Mouse (Mus musculus) gonadal fat pad, adult 2 months (tissue): ENCODE measurements around the gene Phf2. TPM values are rescaled to one million over a fixed set of nuclear protein-coding genes. Genes with fewer than 3 reads are reported as not detected.

Experiments used
- DNase-seq: peaks from one replicate; pipeline ENCODE4 v3.0.0-alpha.2; 2012; ENCODE audit warnings: low read depth
- polyA plus RNA-seq: library from polyadenylated mRNA; depleted of rRNA; stranded (reverse); fragments of >200 nt; gene quantifications from 2 replicates; pipeline ENCODE4 v1.2.3, GENCODE M21; 2012; rRNA removed

Gene Phf2
- polyA plus RNA-seq = 12.2 and 18.2 TPM in 2 replicates

DNA sequence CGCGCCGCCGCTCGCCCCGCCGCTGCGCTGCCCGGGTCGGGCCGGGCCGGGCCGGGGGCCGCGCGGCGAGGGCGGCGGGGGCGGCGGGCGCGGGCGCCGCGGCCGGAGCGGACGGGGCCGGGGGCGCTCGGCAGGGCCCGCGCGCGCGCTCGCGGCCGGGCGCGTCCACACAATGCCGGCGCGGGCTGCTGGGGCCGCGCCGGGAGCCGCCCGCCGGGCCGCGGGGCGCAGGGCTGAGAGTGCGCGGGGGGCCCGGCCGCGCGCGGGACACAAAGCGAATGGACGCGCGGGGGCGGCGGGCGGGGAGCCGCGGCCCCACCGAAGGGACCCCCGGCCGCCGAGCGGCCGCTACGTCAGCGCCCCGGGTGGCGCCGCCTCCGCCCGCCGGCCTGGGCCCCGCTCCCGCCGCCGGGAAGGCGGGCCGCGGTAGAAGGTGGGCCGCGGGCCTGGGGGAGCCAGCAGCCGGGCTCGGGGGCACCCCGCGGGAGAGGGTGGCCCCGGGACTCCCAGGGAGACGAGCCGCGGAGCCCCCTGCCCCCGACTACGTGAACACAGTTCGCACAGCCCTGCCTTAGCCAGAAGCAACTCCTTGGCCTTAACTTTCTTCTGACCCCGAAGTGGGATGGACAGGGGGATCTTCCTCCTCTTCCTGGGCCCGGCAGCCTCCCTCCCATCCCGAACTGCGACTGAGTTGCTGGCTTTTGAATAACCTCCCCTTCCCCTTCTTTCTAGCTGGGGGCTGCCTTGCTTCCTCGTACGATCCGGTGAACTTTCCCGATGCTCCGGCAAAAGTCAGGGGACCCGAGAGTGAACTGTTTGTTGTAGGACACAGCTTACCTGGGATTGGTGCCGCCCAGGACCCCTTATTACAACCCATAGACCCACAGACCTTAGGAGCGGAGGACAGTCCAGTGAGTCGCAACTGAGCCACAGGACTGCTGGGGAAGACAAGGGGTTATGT lies at the start of gene Phf2:
Phf2 (minus strand) TSS at position 349 of the 961 bp plus-strand sequence.
- DNase-seq = no peak

DNA sequence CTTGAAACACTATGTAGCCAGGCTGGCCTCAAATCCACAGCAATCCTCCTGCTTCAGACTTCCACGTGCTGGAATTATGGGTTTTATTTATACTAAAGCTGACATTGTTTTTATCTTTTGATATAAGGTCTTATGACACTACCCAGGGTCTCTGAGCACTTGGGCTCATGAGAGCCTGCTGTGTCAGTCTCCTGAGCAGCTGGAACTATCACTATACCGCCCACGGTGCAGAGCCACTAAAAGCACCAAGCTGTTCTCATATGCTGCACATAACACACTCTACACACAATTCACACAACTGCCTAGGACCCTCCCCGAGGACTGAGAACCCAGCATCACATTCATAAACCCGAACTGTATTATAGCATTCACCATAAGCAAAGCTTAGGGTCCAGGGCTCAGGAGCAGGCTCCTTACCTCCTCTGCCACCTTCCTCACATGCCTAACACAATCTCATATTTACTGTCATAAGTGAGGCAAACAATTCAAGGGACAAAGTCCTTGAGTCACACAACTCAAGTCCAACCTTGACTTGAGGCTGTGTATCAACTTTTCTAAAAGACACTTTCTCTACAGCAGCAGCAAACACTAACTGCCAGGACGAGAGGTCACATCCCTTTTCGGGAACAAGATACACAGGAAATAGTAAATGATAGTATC lies 49.0 kb upstream of the Phf2 start:
- DNase-seq = no peak

DNA sequence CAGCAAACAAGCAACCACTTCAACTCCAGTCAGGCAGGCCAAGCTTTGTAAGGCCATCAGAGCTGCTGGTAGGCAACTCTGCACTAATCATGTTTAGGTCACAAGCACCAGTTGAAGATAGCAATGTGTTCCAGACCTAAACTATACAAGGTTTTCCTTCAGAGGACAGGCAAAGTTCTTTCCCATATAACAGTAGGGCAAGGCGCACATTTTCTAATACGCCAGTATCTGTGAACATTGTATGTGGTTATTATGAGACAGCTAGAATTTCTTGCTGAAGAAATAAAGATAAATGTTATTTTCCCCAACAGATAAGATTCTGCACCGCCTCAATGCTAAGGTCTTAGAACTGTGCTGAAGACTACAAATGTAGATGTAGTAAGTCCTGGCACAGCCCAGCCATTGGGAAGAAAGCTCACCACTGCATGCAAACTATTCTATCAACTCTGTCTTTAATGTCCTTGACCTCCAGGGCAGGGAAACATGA lies 46.2 kb upstream of the Phf2 start:
- DNase-seq = no peak

DNA sequence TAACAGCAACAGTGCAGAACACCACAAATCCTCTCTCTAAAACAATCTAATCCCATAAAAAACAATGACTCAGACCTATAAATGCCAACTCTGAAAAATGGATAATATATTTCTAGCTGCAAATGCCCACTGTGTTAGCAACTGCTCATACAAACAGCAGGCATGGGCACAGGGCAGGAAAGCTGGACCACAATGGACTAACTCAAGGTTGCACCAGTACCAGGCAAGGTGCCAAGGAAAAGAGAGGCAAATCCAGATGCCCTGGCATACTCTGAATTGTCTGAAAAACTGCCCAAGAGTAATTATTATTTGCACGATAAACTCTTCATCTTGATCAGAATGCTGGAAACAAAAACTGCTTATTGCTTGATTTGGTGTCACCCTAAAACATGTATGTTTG lies 42.8 kb upstream of the Phf2 start:
- no peak for DNase-seq

DNA sequence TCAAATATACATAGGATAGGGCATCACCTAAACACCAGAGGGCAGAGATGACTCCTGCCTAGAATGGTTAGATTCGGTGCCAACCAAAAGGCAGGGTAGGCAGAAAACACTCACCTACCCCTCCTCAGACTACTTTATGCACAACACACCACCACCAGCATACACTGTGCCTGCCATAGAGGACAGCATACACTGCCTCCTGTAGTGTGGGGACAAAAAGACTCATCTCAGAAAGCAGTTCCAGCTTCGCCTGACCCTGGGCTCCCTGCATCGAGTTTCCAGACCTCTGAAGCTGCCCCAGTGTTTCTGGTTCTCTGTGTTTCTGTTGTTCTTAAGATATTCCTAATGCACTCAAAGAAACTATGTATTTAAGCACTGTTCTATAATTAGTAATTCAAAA lies 42.2 kb upstream of the Phf2 start:
- DNase-seq = no peak

DNA sequence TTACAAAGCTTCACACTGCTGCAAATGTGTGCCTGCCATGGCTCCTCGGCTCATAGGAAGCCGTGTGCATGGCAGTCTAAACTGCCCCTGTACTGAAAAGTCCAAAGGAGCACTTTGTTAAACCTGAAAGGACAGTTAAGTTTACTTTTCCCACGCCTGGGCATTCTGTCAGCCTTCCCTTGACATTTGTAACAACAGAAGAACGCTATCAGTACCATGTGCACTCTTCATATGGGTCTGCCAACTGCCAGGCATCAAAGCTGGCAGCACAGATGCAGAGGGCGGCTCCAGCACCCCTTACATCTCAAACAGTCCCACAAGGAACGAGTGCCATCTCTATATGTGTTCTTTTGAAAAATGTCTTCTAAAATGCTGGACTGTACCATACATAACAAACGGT lies 40.5 kb upstream of the Phf2 start:
- DNase-seq = no peak

DNA sequence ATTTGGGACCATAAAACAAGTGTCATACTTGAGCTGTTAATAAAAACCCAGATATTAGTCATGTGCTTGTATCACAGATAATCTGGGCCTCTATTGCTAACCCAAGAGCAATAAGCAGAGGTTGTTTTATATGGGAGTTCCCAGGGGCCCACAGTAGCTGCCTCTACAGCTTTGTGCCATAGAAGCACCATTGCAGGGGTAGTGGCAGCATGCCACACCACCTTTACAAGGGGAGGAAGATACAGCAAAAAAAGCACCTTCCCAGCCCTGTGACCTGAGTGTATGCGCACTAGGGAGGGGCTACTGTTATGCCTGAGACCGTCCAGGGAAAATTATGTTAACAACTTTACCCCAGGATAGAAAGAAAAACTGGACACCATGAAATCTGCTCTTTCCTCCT lies 34.5 kb upstream of the Phf2 start:
- DNase-seq = no peak

DNA sequence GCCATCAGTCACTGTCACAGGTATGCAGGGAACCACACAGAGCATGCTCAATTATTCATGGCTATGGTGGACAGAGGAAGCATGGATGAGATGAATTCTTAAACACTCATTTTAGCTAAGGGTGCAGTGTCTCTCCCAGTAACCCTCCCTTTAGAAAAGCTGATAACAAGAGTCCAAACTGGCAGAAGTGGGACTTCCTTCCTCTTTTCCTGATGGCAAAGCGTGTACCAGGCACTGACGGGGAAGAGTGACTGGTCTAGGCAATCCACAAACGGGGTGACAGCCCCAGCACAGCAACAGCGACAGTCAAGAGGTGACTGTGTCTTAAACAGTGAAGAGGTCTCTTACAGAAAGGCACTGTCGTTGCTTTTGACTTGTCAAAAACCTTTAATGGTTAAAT lies 24.5 kb upstream of the Phf2 start:
- DNase-seq = no peak

DNA sequence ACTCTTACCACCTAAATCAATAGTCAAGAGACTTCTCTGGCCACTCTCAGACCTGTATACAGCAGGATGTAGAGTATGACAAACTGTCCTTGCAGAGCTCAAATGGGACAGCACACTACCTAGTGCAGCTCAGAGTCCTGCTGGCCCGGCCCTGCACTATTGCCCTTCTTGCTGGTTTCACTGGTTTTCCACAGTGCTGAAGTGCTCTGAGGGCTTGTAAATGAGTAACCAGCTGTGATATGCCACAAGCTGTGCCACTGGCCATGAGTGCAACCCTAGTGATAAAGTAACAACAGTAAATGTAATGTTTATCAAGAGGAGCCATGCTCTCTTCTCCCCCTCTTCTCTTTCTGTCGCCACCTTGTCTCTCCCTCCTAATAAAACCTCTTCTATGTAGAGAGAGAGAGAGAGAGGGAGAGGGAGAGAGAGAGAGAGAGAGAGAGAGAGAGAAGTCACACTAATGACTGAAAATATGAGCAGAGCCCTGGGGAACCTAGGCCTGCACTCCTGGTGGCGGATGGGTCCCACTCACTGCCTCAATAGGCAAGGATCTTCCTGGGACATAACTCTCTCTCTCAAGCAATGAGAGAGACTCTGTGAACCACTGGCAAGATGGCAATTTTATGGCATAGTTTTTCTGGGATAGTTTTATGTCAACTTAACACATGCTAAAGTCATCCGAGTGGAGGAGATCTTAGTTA lies 19.5 kb upstream of the Phf2 start:
- no peak for DNase-seq

DNA sequence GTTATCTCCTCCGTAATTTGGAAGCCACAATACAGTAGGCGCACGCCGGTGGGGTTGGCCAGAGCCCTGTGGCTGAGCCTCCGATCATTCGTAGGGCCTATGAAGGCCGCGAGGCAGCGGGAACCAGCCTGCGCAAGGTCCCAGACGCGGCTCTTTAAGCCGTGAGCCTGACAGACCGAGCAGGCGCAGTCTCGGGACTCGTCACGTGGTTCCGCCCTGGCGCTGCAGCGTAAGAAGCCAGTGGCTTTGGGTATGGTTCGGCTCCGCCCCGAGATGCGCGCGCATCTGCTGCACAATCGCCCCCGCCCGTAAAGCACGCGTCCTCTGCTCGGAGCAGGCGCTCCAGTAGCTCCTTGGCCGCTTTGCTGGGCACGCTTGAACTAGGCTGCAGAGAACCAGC lies 7.6 kb upstream of the Phf2 start:
- peak; percentile 66 for DNase-seq

DNA sequence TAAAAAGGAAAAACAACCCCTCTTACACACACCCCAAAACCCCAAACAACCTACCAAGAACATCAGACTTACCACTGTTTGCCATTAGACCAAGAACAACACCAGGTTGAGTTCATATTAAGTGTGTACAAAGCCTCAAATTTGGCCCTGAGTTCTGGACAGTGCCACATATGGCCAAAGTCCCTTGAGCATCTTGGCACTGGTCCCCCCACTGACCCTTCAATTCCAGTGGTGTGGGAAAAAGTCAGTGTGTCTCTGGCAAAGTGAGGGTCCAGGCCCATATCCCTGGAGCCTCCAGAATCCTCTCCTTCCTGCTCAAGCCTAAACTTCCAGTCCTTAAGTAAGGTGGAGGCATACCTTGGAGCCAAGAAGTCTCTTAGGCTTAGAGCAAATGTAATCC lies 6.9 kb upstream of the Phf2 start:
- DNase-seq = no peak

DNA sequence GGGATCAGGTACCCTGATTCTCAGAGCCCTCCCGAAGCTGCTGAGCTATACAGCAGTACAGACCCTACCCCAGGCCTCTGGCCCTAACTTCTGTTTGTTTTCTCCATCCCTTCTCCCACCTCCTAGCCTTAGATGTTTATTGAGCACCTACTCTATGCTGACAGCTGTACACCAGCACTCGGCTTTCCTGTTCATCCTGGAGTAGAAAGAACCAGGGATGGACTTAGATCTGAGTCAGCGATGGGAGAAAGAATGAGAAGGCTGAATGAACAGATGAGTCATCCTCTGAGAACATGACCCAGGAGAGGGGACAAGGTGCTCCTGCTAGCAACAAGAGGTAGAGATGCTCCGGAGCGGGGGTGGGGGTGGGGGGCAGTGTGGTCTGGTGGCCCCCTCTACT lies 1.8 kb upstream of the Phf2 start:
- no peak for DNase-seq

DNA sequence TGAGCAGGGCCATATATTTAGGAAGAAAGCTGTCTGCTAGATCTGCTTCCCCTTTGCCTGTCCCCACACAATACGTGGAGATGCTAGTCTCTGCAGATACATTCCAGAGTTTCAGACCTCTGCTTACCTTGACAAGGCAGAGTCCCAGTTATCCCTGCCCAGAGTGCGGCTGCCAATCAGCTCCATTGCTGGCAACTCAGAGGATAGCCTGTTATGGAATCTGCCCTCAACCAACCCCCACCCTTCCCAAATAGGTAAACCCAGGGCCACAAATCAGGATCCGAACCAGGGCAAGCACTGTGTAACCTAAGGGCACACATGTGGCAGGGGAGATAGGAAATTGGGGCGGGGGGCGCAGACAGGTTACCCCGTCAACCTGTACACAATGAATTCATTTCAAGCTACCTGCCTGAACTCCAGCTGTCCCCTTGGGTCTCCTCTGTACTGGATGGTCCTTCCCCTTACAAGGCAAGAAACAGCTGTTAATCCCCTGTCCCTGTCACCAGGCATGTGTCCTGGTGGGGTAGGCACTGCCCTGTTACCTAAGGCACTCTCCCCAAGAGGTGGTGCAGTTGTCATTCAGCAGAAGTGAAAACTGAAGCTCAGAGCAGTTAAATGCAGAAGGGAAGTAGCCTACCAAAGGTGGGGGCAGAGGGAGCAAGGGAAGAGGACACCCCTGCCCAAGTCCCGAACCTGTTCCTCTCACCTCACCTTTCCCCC lies 1.1 kb upstream of the Phf2 start:
- no peak for DNase-seq

DNA sequence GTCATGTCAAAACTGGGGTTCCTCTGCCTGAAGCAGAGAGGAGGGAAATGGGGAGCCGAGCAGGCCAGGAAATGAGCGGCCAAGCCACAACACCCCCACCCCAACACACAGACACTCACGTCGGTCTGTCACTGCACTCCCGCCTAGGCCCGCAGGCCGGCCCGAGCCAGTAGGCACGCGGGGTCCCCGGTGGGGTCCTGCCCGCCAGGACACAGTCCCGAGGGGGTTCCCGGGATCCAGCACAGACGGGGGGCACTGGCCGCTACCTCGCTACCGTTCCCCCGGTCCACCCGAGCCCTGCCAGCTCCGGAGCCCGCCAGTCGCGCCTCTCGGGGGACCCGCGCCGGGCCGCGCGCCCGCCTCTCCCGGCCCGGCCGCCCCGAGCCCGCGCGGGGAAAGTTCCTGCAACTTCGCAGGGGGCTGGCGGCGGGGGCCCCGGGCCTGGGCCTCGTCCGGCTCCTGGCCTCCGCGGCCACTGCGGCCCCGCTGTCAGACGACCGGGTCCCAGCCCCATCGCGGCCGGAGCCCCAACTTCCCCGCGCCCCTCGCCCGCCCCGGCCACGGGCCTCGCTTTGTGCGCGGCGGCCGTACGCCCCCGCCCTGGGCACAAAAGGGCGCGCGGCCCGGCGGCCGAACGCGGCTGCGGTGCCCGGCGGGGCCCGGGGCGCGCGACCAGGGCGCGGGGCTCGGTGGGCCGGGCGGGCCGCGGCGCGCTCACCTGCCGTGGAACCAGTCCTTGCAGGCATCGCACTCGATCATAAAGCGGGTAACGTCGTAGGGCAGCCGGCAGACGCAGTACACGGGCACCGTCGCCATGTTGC lies 759 bp downstream of the Phf2 start:
- DNase-seq = no peak

DNA sequence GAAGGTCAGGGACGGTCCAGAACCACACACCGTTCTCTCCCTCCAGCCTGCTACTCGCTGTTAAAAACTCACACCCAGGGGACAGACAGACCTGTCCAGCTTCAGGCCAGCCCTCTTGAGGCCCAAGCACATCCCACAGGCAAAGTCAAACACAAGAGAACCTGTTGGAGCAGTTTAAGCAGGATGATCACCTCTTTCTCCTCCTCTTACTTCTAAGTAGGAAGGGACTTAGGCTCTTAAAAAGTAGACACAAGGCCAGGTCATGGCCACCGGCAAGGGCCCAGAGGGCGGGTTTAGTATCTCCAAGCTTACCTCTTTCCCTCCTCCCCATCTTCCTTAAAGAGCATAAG lies 1.3 kb downstream of the Phf2 start:
- DNase-seq = no peak

DNA sequence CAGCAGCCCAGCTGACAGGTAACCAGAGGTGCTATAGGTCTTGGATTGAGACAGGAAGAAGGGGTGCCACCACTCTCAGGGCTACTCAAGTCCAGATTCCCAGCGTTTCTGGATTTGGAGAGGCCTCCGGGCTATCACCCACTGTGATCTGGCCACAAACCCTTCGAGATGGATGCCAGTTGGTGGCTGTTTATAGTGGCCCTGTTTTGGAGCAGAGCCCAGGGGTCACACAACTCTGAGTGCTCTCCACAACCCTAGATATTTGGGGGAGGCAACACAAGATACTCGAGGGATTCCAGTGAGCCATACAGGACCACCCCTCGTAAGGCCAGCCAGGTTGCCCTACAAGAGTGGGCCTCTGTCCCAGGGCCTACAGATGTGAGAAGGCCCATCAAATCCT lies 1.8 kb downstream of the Phf2 start:
- no peak for DNase-seq

DNA sequence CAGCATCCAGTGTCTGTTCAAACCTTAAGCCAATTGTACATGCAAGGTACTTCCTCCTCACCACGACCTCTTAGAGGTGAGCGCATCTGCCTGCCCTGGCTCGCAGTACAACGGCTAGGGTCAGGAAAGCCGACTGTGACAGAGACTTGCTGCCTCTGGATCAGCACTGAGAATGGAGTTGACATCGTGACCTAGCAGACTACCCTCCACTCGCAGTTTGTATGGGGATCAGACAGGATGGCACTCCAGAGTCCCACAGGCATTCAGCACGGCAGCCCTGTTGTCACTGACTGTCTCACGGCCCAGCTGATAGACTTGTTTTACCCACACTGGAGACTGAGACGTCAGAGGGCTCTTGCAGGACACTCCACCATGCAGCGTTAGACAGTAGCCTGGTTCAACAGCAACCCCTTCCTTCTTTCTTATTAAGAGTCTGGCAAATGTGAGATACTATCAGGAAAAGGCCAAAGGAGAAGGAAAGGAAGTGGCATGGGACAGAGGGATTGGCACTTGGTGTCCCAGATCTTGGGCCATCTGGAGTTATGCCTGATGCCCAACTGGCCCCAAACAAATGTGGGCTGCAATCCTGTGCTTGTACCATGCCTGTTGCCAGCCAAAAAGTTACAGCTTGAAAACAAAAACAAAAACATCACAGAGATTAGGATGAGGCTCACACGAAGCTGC lies 6.1 kb downstream of the Phf2 start:
- no peak for DNase-seq

DNA sequence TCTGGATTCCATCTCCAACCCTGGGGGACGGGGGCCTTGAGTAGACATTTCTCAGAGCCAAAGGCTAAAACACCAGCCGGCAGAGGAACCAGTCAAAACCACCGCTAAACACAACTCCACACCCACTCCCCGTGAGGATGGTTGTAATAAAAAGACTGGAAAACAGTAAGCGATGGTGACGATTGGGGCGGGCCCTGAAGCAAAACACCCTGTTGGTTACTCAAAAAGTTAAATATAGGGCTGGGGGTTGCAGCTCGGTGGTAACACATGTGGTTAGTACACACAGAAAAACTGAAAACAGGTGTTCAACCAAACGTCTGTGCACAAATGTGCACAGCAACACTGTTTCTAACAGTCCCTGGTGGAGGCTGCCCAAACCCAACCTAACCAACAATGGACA lies 7.4 kb downstream of the Phf2 start:
- DNase-seq = no peak

DNA sequence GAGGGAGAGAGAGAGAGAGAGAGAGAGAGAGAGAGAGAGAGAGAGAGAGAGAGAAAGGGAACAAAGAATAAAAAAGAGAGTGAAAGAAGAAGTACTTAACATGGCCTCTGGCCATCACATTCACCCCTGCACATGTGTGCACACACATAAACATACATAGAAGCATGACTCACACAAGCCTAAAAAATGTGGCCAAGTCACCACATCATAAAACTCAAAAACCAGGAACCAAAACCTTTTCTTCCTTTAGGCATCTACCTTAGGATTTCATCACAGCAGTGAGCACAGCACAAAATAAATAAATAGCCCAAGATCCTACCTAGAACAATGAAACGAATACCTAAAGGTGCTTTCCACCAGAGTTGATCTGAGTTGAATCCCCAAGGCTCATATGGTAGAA lies 9.0 kb downstream of the Phf2 start:
- no peak for DNase-seq

DNA sequence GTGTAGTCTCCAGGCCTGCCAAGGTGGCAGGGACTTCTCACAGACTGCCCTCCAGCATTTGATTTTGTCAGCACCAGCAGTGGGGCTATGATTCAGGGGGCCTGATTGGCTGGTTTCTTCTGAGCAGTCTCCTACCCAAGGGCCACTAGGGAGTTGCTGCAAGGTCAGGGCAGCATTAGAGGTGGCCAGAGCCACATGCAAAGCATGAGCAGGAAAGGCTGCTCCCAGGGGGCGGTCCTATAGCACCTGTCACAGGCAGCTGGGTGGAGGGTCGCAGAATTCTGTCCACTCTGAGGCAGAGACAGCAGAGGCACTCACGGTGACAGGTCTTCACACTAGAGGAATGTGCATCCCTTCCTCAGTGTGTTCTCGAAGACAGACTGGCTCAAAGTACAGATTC lies 12.1 kb downstream of the Phf2 start:
- DNase-seq = no peak
